Mouse (Mus musculus) testis, adult 2 months (tissue): ENCODE measurements around the gene Tmem178b. TPM values are rescaled to one million over a fixed set of nuclear protein-coding genes. Genes with fewer than 3 reads are reported as not detected.

Experiments
- H3K27ac ChIP-seq: fragments of 200-500 bp; 2 replicates; pipeline ENCODE4 v1.5.1; 2012; ENCODE audit warnings: low read depth, low read length; ENCODE audit not compliant: control insufficient read depth, insufficient read depth
- H3K27me3 ChIP-seq: fragments of 200-500 bp; 2 replicates; pipeline ENCODE4 v1.6.1; 2012; ENCODE audit warnings: mild to moderate bottlenecking, low read length, moderate library complexity; ENCODE audit not compliant: control insufficient read depth, insufficient read depth
- H3K36me3 ChIP-seq: fragments of 200-500 bp; 2 replicates; pipeline ENCODE4 v1.6.1; 2012; ENCODE audit warnings: mild to moderate bottlenecking, low read length; ENCODE audit not compliant: control insufficient read depth, insufficient read depth
- H3K4me1 ChIP-seq: fragments of 200-500 bp; 2 replicates; pipeline ENCODE4 v1.6.1; 2012; ENCODE audit warnings: low read length; ENCODE audit not compliant: control insufficient read depth, insufficient read depth
- H3K4me3 ChIP-seq: fragments of 200-500 bp; 2 replicates; pipeline ENCODE4 v1.5.1; 2012; ENCODE audit warnings: low read depth, mild to moderate bottlenecking, low read length, moderate library complexity, mixed read lengths; ENCODE audit not compliant: control insufficient read depth
- CTCF ChIP-seq: fragments of 200-500 bp; IDR thresholded peaks from 2 replicates; pipeline ENCODE4 v1.5.1; 2012; ENCODE audit warnings: low read depth, mild to moderate bottlenecking, inconsistent platforms, low read length, moderate library complexity; ENCODE audit not compliant: control insufficient read depth, insufficient read depth, insufficient replicate concordance
- POLR2A ChIP-seq: fragments of 200-500 bp; IDR thresholded peaks from 2 replicates; pipeline ENCODE4 v1.6.1; 2012; ENCODE audit warnings: low read depth, mild to moderate bottlenecking, inconsistent platforms, low read length, moderate library complexity; ENCODE audit not compliant: control insufficient read depth
- polyA plus RNA-seq: library from polyadenylated mRNA; depleted of rRNA; stranded (reverse); fragments of >200 nt; gene quantifications from 2 replicates; pipeline ENCODE4 v1.2.3, GENCODE M21; 2012; rRNA removed

Tmem178b gene
- polyA plus RNA-seq, 1 experiment: 10.8 TPM

- no peak overlapping the region for H3K4me3 ChIP-seq
- H3K27ac ChIP-seq: no peak overlapping the region
- TF ChIP-seq CTCF (no peak), POLR2A (no peak)
- H3K36me3 ChIP-seq: no peaks in the 10 kb centered on the region
- no peaks in the 10 kb centered on the region for H3K27me3 ChIP-seq
- no peaks in the 10 kb centered on the region for H3K4me1 ChIP-seq
These were observed 430.3 kb downstream of the Tmem178b start for GRCm38 (mm10) chr6:40303379-40303778.

Other genes with a start within 250 kb of the Tmem178b start
- gene Braf, start 147.8 kb upstream of the Tmem178b start, polyA plus RNA-seq: 49.2 and 49.5 TPM in 2 replicates
- 38.4 and 43.7 TPM in 2 replicates for gene Mrps33, start 62.3 kb upstream of the Tmem178b start, polyA plus RNA-seq